Mouse (Mus musculus): ENCODE results near the gene Trim59. TPM values are rescaled to one million over a fixed set of nuclear protein-coding genes. Genes with fewer than 3 reads are reported as not detected.

Trim59 gene
- total and polyA plus RNA-seq, 3 experiments, result 0.20 to 2.2 (median 2.1) TPM

DNA sequence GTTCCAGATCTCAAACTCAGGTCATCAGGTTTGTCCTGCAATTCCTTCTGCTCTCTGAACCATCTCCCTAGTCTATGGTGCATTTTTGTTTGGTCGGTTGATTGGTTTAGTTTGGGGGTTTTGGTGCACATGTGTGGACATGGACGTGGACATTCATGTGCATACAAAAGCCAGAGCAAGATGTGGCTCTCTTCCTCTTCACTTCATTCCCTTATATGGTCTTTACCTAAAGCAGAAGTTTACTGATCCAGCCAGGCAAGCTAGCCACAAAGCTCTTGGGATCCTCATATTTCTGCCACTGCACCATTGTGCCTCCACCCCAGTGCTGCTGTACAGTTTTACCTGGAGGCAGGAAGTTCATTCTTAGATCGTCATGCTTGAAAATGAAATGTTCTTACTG lies 27.4 kb downstream of the Trim59 start:
- Histone ChIP-seq H3K4me3 (no peak overlapping the region), H3K27ac (no peak overlapping the region), H3K79me2 (replicated peaks; ENCODE audit: control insufficient read depth, insufficient read depth, low read length) (0 out of 2 replicates have a peak, but pooled peaks cover 1% of the 10 kb centered on the region), H3K27me3 (ENCODE audit: control insufficient read depth, insufficient read depth, low read length) (no peaks in the 10 kb centered on the region), H3K9ac (ENCODE audit: low read depth, low read length) (no peak overlapping the region), H3K4me1 (ENCODE audit: control insufficient read depth, insufficient read depth, low read length) (0 out of 2 replicates have a peak, but pooled peaks cover 1% of the 10 kb centered on the region), H3K36me3 (ENCODE audit: control insufficient read depth, insufficient read depth, low read length) (no peaks in the 10 kb centered on the region)
- 84% methylated on average over 3 of the region's 3 CpGs for WGBS
- no peak for TF ChIP-seq CTCF (IDR thresholded peaks at IDR 0.05)
- TF ChIP-seq EP300 (IDR thresholded peaks at IDR 0.05; ENCODE audit: insufficient read depth, low read depth, low read length), result no peak
- TF ChIP-seq POLR2A (IDR thresholded peaks at IDR 0.05; ENCODE audit: insufficient read depth, low read depth, low read length), result no peak
- DNase-seq, result peak in 1 of 2 experiments; percentile 6
- intact Hi-C loops (cut with DNase I), result no loop called here

DNA sequence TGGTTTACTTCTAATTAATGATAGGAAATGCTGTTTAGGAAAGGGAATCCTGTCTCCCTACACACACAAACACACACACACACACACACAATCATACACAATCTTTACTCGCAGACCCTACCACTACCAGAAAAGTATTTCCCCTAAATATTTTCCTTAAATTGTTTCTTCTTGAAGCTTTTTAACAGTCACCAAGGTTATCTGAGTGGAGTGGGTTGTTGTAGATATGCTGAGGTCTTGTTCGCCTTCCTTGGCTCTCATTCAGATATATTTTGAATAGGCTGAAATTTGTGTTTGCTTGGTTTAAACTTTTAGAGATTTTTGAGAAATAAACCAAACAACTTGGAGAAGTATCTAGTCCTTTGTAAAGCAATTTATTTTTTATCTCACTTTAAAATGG lies 35.7 kb downstream of the Trim59 start:
- intact Hi-C loops (cut with DNase I), result loop anchor here (5.0 kb wide), 1 partner anchor 118 kb away; the partner anchor contains the start of gene Kpna4
- Histone ChIP-seq H3K4me3 (no peak overlapping the region), H3K79me2 (replicated peaks; ENCODE audit: control insufficient read depth, insufficient read depth, low read length) (0 out of 2 replicates have a peak, but pooled peaks cover 1% of the 10 kb centered on the region), H3K27me3 (ENCODE audit: control insufficient read depth, insufficient read depth, low read length) (no peaks in the 10 kb centered on the region), H3K4me1 (ENCODE audit: control insufficient read depth, insufficient read depth, low read length) (0 out of 2 replicates have a peak, but pooled peaks cover 1% of the 10 kb centered on the region), H3K9ac (ENCODE audit: low read depth, low read length) (no peak overlapping the region), H3K36me3 (ENCODE audit: control insufficient read depth, insufficient read depth, low read length) (peaks cover 8% of the 10 kb centered on the region), H3K27ac (no peak overlapping the region)
- WGBS, result 47% methylated on average over 2 of the region's 2 CpGs
- DNase-seq, result no peak
- TF ChIP-seq CTCF (IDR thresholded peaks at IDR 0.05), result no peak
- TF ChIP-seq POLR2A (IDR thresholded peaks at IDR 0.05; ENCODE audit: insufficient read depth, low read depth, low read length), result no peak
- no peak for TF ChIP-seq EP300 (IDR thresholded peaks at IDR 0.05; ENCODE audit: insufficient read depth, low read depth, low read length)

DNA sequence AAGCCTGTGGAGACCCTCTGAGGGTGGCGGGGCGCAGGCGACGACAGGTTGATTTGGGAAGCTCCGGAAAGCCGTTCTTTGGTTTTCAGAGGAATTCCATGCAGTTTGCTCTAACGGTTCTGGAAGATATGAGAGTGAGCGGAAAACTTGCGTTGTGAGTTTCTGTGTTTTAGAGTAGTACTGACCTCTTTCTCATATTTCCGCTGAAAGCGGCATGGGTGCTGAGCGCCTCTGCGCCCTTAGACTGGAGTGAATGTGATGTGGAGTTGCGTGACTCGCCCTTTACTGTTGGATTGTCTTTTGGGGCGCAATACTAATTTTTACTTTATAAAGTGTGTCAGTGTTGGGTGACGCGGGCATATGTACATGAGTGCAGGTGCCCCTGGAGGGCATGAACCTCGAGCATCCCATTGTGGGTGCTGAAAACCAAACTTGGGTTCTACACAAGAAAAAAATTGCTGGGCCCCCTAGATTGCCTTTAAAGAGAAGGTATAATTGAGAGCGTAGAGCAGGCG lies 38.3 kb downstream of the Trim59 start:
- Histone ChIP-seq H3K79me2 (replicated peaks; ENCODE audit: control insufficient read depth, insufficient read depth, low read length) (no peaks in the 10 kb centered on the region), H3K36me3 (ENCODE audit: control insufficient read depth, insufficient read depth, low read length) (peaks cover 8% of the 10 kb centered on the region), H3K4me1 (ENCODE audit: control insufficient read depth, insufficient read depth, low read length) (no peaks in the 10 kb centered on the region), H3K27me3 (ENCODE audit: control insufficient read depth, insufficient read depth, low read length) (no peaks in the 10 kb centered on the region), H3K9ac (ENCODE audit: low read depth, low read length) (peak overlapping the region; percentile 87), H3K27ac (peak overlapping the region; percentile 95), H3K4me3 (peak overlapping the region; percentile 96)
- peak in 1 of 2 experiments; percentile 30 for DNase-seq
- intact Hi-C loops (cut with DNase I), result loop anchor here (5.0 kb wide), 1 partner anchor 121 kb away; the partner anchor contains the start of gene Kpna4
- TF ChIP-seq CTCF (IDR thresholded peaks at IDR 0.05) (no peak), EP300 (IDR thresholded peaks at IDR 0.05; ENCODE audit: insufficient read depth, low read depth, low read length) (no peak), POLR2A (IDR thresholded peaks at IDR 0.05; ENCODE audit: insufficient read depth, low read depth, low read length) (no peak)
- 3% methylated on average over 21 of the region's 21 CpGs for WGBS

DNA sequence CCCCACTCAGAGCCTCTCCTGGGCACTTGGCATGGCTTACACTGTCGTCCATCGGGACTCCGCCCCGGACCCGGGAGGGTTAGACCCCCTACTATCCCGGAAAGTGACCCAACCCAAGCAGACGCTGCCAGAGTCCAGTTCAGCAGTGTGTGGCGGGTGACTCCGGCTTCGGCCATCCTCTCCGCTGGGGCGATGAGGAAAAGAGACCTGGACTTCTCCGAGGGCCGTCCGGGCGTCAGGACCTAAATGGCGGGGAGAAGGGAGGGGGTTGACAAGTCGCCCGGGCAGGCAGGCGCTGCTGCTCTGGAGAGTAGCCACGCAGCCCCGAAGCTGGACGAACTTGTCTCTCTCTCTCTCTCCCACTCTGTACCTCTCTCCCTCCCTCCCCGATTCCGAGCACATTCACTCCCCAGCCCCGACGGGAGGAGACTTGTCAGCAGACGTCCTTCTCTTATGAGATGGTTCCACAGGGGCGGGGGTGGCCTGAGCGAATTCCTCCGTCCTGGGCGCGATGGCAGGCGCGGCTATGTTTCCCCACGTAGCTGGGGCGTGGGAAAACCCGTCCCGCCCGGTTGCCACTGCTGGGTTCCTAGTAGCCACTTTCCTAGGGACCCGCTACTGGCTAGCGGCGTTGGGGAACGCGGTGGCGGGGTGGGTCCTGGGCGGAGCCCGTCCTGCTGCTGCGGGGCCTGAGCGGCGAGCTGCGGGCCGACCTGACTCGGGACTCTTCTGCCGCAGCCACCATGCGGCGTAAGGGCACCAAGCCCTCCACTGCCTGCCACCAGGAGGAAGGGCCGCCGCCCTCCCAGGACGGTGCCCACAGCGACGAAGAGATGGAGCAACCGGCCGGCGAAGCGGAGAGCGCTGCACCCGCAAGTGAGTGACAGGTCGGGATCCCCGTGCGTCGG lies 39.0 kb downstream of the Trim59 start:
- Histone ChIP-seq H3K79me2 (replicated peaks; ENCODE audit: control insufficient read depth, insufficient read depth, low read length) (no peaks in the 10 kb centered on the region), H3K4me1 (ENCODE audit: control insufficient read depth, insufficient read depth, low read length) (no peaks in the 10 kb centered on the region), H3K27ac (peak overlapping the region; percentile 95), H3K4me3 (peak overlapping the region; percentile 96), H3K36me3 (ENCODE audit: control insufficient read depth, insufficient read depth, low read length) (peaks cover 8% of the 10 kb centered on the region), H3K9ac (ENCODE audit: low read depth, low read length) (peak overlapping the region; percentile 87), H3K27me3 (ENCODE audit: control insufficient read depth, insufficient read depth, low read length) (no peaks in the 10 kb centered on the region)
- TF ChIP-seq EP300 (IDR thresholded peaks at IDR 0.05; ENCODE audit: insufficient read depth, low read depth, low read length), result no peak
- TF ChIP-seq CTCF (IDR thresholded peaks at IDR 0.05), result peak; percentile 40
- no peak for TF ChIP-seq POLR2A (IDR thresholded peaks at IDR 0.05; ENCODE audit: insufficient read depth, low read depth, low read length)
- WGBS, result under 1% methylated on average over 72 of the region's 72 CpGs
- DNase-seq, result peak; percentile 72 to 78
- intact Hi-C loops (cut with DNase I), result loop anchor here (2.0 to 5.0 kb wide), 2 partner anchors 39 to 122 kb away; partner anchors contain the start of genes Kpna4 and Trim59

DNA sequence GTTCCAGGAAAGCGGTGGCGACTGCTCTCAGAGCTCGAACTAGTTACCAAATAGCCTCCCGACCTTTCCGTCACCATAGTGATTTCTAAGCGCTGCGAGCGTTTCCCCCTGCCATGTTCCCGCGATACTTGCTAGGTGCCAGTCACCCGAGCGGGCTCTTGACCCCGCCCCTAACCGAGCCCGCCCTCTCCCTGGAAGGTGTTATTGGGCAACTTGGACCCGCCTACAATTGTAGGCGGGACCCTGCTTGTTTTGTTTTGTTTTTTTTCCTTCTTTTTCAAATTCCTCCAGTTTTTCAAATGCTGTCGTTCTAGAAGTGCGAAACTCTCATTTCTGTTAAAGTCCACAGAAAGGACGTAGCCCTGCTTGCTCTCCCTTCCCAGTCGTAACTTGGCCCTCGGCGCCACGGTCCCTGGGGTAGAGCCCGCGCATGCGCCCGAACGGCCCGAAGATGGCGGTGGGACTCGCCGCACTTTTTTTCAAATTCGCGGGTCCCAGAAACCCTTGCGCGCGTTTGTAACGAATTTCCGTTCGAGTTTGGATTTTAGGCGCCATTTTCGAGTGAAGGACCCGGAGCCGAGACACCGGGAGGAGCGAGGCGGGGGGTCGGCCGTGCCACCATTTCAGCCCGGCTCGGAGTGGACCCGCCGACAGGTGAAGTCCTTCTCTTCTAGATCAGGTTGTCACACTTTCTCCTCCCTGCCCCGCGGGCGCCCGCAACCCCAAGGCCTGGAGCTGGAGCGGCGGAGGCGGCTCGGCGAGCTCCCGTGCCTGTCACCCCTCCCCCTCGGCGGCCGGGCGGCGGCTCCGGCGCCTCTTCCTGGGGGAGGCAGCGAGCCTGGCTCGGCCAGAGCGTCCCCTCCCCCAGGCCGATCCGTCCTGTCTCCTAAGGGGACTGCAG lies 39.9 kb downstream of the Trim59 start, which contains the start of the genes Ift80 and Smc4:
Ift80 (minus strand) TSS at position 134 of the 901 bp plus-strand sequence.
Smc4 (plus strand) TSS at position 302 of the 901 bp plus-strand sequence.
- intact Hi-C loops (cut with DNase I), result loop anchor here (2.0 to 5.0 kb wide), 2 partner anchors 40 to 123 kb away; partner anchors contain the start of genes Kpna4 and Trim59
- Histone ChIP-seq H3K4me1 (ENCODE audit: control insufficient read depth, insufficient read depth, low read length) (no peaks in the 10 kb centered on the region), H3K27ac (peak within 1 kb of the TSS; percentile 95), H3K4me3 (peak within 1 kb of the TSS; percentile 96), H3K79me2 (replicated peaks; ENCODE audit: control insufficient read depth, insufficient read depth, low read length) (no peaks in the 10 kb centered on the region), H3K9ac (ENCODE audit: low read depth, low read length) (peak within 1 kb of the TSS; percentile 87), H3K27me3 (ENCODE audit: control insufficient read depth, insufficient read depth, low read length) (no peaks in the 10 kb centered on the region), H3K36me3 (ENCODE audit: control insufficient read depth, insufficient read depth, low read length) (peaks cover 8% of the 10 kb centered on the region)
- TF ChIP-seq EP300 (IDR thresholded peaks at IDR 0.05; ENCODE audit: insufficient read depth, low read depth, low read length) (no peak), POLR2A (IDR thresholded peaks at IDR 0.05; ENCODE audit: insufficient read depth, low read depth, low read length) (peak; percentile 55), CTCF (IDR thresholded peaks at IDR 0.05) (no peak)
- DNase-seq, result peak; percentile 96
- under 1% methylated on average over 76 of the region's 76 CpGs for WGBS

Measured in heart, adult 2 months (tissue).